Mouse (Mus musculus): ENCODE measurements around the gene Dbt. TPM values are rescaled to one million over a fixed set of nuclear protein-coding genes. Genes with fewer than 3 reads are reported as not detected.
A peak's percentile ranks its signal among the peaks of the same experiment; 100 is the strongest.

The Dbt gene
- polyA plus RNA-seq, 1 experiment from 2014 or later = 13.5 TPM

DNA sequence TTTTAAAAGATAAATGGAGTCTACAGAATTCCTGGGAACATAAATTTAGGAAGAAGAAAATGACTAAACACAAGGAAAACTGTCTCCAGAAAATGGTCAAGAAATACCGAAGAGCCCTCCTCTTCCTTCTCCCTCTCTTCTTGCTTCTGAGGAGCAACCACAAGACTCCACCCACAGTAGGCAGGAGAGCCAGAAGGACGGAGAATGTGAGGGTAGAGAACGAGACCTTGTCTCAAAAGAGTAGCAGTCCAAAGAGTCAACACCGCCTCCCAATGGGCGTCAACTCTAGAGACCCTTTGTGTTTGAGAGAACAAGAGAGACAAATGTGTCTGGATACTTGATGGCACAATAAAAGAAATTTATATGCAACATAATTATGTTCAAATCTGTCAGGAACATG is 19.2 kb upstream of the Dbt start:
- Histone ChIP-seq H3K27ac (replicated peaks) (no peak overlapping the region), H3K9me3 (no peaks in the 10 kb centered on the region), H3K27me3 (no peaks in the 10 kb centered on the region), H3K4me2 (no peak overlapping the region), H3K4me1 (replicated peaks) (no peaks in the 10 kb centered on the region), H3K9ac (no peak overlapping the region), H3K36me3 (peaks cover 88% of the 10 kb centered on the region), H3K4me3 (no peak overlapping the region)
- ATAC-seq (ENCODE audit: low FRiP score, low read depth) = no peak
- WGBS = 60% methylated on average over 5 of the region's 5 CpGs

DNA sequence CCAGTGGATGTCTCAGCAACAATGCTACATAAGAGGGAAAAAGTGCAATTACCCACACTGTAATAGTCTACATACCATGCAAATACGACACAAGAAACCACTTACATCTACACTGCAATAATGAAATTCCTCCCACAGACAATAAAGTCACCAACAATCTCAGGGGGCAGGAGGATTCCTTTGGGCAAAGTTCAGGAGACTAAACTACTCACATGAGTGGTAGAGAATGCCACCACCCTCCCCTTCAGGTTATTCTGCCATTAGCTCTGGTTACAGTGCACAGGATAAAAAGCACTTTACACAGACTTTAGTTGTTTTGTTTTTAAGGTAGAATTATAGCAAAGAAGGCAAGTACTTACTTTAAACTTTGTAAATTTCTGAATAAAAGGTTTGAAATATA is 17.2 kb upstream of the Dbt start:
- H3K27ac ChIP-seq (replicated peaks) = no peak overlapping the region
- H3K36me3 ChIP-seq = peaks cover 87% of the 10 kb centered on the region
- H3K9me3 ChIP-seq = no peaks in the 10 kb centered on the region
- no peak overlapping the region for H3K9ac ChIP-seq
- H3K4me3 ChIP-seq = no peak overlapping the region
- H3K4me1 ChIP-seq (replicated peaks) = no peaks in the 10 kb centered on the region
- no peaks in the 10 kb centered on the region for H3K27me3 ChIP-seq
- no peak for ATAC-seq (ENCODE audit: low FRiP score, low read depth)
- 90% methylated on average over 1 of the region's 1 CpGs for WGBS
- H3K4me2 ChIP-seq = no peak overlapping the region

DNA sequence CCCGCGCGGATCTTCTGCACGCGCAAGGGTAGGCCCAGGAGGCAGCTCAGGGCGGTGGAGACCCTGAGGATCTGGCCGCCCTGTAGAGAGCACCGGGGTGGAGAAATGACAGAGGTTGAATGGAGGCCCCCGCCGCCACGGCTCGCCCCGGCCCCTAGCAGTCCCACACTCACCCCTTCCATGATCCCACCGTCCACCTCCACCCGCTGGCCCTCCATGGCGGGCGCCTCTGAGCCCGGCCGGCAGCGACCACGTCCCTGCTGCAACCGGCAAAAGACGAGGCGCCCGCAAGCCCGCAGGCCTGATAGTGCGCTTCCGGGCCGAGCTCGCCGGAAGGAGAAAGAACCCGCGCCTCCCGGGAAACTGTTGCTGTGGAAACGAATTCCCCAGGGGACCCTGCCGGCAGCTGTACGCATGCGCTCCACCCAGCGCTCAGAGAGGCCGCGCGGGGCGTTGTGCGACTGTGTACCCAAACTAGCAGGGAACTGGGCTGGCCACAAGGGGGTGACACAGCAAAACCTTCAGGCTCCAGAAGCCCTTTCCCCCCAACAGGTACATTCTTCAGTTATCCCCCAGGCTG is 5.0 kb upstream of the Dbt start, which contains the start of gene Rtca:
TSS of gene Rtca (minus strand) at position 437 of the 580 bp plus-strand sequence.
- under 1% methylated on average over 41 of the region's 44 CpGs for WGBS
- Histone ChIP-seq H3K4me1 (replicated peaks) (peaks cover 18% of the 10 kb centered on the region), H3K4me3 (peak within 1 kb of the TSS; percentile 94), H3K27me3 (no peaks in the 10 kb centered on the region), H3K9ac (peak within 1 kb of the TSS; percentile 90), H3K27ac (replicated peaks) (peak within 1 kb of the TSS; percentile 86), H3K4me2 (peak within 1 kb of the TSS; percentile 70), H3K9me3 (no peaks in the 10 kb centered on the region), H3K36me3 (peaks cover 25% of the 10 kb centered on the region)
- peak; percentile 96 for ATAC-seq (ENCODE audit: low FRiP score, low read depth)

DNA sequence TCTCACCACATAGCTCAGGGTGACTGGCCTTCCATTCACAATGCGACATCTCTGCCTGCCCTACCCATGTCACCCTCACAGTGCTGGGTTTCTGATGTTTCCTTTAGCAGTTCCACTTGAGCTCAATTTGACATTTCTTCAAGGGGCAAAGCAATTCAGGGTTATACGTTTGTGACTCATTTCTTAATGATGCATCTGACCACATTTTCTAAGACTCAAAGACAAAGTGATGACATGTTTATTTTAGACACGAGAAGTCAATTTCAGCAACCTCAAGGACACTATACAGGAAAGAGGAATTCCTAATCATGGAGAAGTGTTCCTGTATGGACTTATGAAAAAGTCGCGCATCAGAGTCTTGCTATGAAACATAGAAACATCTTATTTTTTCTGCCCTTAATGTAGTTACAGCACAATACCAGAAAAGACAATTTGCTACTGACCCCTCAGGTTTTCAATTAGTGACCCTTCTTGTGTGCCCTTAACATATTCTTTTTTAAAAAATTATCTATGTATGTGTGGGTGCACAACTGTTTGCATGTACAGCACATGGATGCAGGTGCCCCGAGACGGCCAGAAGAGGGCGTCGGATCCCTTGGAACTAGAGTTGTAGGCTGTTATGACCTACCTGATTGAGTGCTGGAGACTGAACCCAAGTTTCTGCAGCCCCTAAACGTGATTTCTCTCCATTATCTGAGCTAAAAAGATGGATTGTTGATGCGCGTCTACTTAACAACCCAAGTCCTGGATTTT is 543 bp upstream of the Dbt start:
- 46% methylated on average over 12 of the region's 12 CpGs for WGBS
- no peaks in the 10 kb centered on the region for H3K9me3 ChIP-seq
- H3K4me1 ChIP-seq (replicated peaks) = peaks cover 14% of the 10 kb centered on the region
- ATAC-seq (ENCODE audit: low FRiP score, low read depth) = peak; percentile 49
- no peak overlapping the region for H3K9ac ChIP-seq
- no peaks in the 10 kb centered on the region for H3K27me3 ChIP-seq
- peak overlapping the region; percentile 74; the same call in 1 of the 2 replicates for H3K27ac ChIP-seq (replicated peaks)
- peak overlapping the region; percentile 76 for H3K4me3 ChIP-seq
- H3K36me3 ChIP-seq = no peaks in the 10 kb centered on the region
- peak overlapping the region; percentile 81 for H3K4me2 ChIP-seq

DNA sequence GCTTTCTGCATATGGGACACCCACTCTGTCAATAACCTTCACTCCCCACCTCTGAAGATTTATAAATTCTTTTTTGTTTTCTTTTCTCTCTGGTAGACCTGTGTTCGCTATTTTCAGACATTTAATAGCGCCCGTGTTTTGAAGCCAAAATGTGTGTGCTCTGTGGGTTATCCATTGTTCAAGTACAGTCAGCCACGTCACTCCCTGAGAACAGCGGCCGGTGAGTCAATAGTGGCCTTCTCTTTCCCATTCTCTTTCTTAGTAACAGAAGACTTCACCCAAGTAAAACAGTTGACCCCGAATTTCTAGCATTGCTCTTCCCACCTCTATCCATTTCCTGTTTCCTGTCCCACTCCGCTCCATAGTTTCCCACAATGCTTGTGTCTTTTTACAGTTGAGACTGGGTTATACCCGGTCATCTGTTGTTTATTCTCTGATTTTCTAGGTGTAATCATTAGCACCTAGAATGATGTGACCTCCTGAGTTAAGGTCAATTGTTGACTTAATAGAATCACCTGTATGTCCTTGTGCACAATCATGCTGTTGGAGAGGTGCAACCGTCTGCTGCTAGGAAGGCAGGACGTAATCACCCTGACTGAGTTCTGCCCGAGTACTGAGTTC is 7.4 kb downstream of the Dbt start:
- H3K4me3 ChIP-seq = no peak overlapping the region
- ATAC-seq (ENCODE audit: low FRiP score, low read depth) = no peak
- no peak overlapping the region for H3K27ac ChIP-seq (replicated peaks)
- H3K27me3 ChIP-seq = no peaks in the 10 kb centered on the region
- no peak overlapping the region for H3K4me2 ChIP-seq
- no peaks in the 10 kb centered on the region for H3K9me3 ChIP-seq
- H3K36me3 ChIP-seq = no peaks in the 10 kb centered on the region
- 73% methylated on average over 12 of the region's 12 CpGs for WGBS
- H3K4me1 ChIP-seq (replicated peaks) = no peaks in the 10 kb centered on the region
- no peak overlapping the region for H3K9ac ChIP-seq

DNA sequence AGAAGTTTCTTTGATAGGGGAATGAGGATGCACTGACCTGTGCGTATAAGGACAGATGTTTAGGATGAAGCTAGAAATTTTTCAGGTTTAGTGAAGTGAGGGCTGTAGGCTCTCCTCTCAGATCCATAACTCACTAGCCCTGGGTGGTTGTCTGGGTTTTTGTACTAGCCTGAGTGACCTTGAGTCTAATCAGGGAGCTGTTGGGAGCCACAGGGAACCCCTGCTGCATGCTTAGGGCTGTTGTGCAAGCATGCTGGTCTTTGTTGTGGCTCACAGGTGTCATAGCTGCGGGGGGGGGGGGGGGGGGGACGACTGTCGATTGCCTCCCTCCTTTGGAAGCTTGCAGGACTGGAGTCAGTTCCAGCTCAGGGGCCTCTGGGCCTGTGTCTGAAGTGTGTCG is 16.9 kb downstream of the Dbt start:
- WGBS = 59% methylated on average over 5 of the region's 5 CpGs

DNA sequence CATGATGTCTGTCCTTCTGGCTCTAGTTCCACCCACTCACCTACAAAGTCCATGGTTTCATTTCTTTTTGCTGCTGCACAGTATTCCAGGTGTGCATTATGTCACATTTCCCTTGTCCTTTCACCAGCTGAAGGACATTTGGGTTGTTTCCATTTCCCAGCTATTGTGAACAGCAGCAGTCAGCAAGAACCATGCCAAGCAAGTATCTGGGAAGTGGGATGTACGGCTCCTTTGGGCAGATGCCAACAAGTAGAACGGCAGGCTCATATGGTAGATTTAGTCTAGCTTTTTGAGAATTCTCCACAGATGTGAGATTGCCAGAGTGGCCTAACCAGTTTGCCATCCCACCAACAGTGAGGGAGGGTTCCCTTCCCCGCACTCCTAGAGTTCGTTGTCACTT is 18.0 kb downstream of the Dbt start:
- no peak overlapping the region for H3K27ac ChIP-seq (replicated peaks)
- no peak overlapping the region for H3K4me3 ChIP-seq
- no peak overlapping the region for H3K9ac ChIP-seq
- ATAC-seq (ENCODE audit: low FRiP score, low read depth) = no peak
- WGBS = 70% methylated on average over 4 of the region's 4 CpGs
- H3K27me3 ChIP-seq = no peaks in the 10 kb centered on the region
- H3K36me3 ChIP-seq = peaks cover 16% of the 10 kb centered on the region; the same call in 1 of the 2 replicates
- no peaks in the 10 kb centered on the region for H3K9me3 ChIP-seq
- H3K4me1 ChIP-seq (replicated peaks) = no peaks in the 10 kb centered on the region
- H3K4me2 ChIP-seq = no peak overlapping the region

More for the DNA sequence above, 16.9 kb downstream of the Dbt start:
- Histone ChIP-seq H3K4me1 (replicated peaks) (no peaks in the 10 kb centered on the region), H3K27me3 (no peaks in the 10 kb centered on the region), H3K9ac (no peak overlapping the region), H3K9me3 (no peaks in the 10 kb centered on the region), H3K4me3 (no peak overlapping the region), H3K36me3 (peaks cover 5% of the 10 kb centered on the region; the same call in 1 of the 2 replicates), H3K27ac (replicated peaks) (no peak overlapping the region), H3K4me2 (no peak overlapping the region)
- ATAC-seq (ENCODE audit: low FRiP score, low read depth) = no peak

DNA sequence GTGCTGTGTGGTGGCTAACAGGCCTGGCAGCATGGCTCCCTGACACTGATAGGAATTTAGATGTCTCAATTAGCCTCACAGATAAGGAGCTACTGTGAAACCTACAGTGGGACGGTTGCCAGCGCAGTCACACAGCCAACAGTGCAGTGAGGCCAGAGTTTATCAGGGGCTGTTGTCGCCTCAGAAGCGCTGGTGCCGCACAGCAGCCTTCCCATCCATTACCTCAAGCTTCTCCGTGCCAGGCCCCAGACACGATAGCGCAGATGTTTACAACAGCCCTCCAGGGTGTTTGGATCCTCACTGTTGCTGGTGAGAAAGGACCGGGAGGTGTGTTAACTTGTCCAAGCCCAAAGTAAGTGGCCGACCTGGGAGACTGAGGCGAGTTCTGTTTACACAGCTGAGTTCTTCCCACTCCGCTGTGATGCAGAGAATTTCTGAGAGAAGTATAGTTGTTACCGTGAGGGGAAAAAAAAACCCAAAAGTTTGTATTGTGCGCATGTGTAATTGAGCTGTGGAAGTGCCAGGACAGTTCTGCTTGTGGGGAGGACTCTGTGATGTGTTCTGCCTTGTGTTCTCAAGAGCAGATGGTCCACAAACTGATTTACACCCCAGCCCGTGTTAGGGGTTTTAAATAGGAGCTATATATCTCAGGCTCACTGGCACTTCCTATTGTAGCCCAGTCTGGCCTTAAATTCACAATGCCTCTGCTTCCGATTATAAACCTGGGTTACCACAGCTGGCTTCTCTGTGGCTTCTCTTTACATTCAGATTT is 23.7 kb downstream of the Dbt start:
- Histone ChIP-seq H3K9me3 (no peaks in the 10 kb centered on the region), H3K27me3 (no peaks in the 10 kb centered on the region), H3K4me3 (no peak overlapping the region), H3K9ac (no peak overlapping the region), H3K4me2 (no peak overlapping the region), H3K4me1 (replicated peaks) (no peaks in the 10 kb centered on the region), H3K36me3 (peaks cover 24% of the 10 kb centered on the region), H3K27ac (replicated peaks) (peak overlapping the region; percentile 25; the same call in 1 of the 2 replicates)
- peak; percentile 42 for ATAC-seq (ENCODE audit: low FRiP score, low read depth)
- WGBS = 43% methylated on average over 16 of the region's 16 CpGs

DNA sequence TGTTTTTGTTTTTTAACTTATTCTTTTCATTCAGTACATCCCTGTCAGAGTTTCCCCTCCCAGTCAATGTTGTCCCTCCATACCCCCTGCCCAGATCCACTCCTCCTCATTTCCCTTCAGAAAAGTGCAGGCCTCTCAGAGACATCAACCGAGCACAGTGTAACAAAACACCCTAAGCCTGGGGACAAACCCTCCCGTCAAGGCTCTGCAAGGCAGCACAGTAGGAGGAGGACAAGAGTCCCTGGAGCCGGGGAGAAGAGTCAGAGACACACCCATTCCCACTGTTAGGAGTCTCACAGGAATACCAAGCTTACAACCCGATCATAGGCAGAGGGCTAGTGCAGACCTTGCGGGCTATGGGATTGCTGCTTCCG is 24.3 kb downstream of the Dbt start:
- no peaks in the 10 kb centered on the region for H3K4me1 ChIP-seq (replicated peaks)
- H3K9me3 ChIP-seq = no peaks in the 10 kb centered on the region
- ATAC-seq (ENCODE audit: low FRiP score, low read depth) = no peak
- no peak overlapping the region for H3K4me3 ChIP-seq
- no peak overlapping the region for H3K27ac ChIP-seq (replicated peaks)
- WGBS = 40% methylated on average over 6 of the region's 6 CpGs
- H3K9ac ChIP-seq = no peak overlapping the region
- no peaks in the 10 kb centered on the region for H3K27me3 ChIP-seq
- peaks cover 24% of the 10 kb centered on the region for H3K36me3 ChIP-seq
- no peak overlapping the region for H3K4me2 ChIP-seq

DNA sequence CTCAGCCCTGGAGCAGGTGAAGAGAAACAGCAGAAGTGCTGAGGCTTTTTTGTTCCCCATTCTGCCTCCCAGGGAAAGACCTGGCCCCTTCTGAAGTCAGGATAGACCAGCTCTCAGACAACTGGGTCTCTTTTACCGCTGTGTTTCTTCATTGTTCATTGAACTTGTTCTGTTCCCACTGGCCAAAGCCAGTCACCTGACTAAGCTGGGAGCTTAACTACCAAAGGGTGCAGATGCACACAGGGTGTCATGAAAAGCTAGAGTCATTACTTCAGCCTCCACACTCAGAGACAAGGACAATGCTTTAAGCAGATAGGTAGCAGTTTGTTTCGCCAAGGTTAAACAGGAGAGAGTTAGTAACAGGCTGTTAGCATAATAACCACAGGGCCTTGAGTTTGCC is 29.2 kb downstream of the Dbt start:
- Histone ChIP-seq H3K27ac (replicated peaks) (no peak overlapping the region), H3K4me3 (no peak overlapping the region), H3K4me1 (replicated peaks) (no peaks in the 10 kb centered on the region), H3K27me3 (no peaks in the 10 kb centered on the region), H3K9ac (no peak overlapping the region), H3K36me3 (peaks cover 15% of the 10 kb centered on the region), H3K4me2 (no peak overlapping the region), H3K9me3 (no peaks in the 10 kb centered on the region)
- ATAC-seq (ENCODE audit: low FRiP score, low read depth) = no peak
- WGBS = 90% methylated on average over 2 of the region's 2 CpGs

DNA sequence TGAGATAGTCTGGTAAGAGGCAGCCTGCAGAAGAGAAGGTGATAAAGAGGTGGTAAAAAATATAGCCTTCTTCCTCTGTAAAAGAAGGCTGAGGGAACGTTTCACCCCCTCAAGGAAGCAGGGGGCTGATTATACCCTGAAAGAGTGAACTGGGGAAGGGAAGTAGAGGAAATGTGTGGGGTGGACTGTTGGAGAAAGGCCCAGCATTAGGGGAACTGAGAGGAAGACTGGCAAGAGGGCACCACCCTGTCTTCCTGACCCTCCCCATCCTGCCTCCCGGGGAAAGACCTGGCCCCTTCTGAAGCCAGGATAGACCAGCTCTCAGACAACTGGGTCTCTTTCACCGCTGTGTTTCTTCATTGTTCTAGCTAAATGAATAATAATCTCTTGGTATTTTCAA is 29.7 kb downstream of the Dbt start:
- Histone ChIP-seq H3K9ac (no peak overlapping the region), H3K4me2 (no peak overlapping the region), H3K27ac (replicated peaks) (no peak overlapping the region), H3K4me3 (no peak overlapping the region), H3K4me1 (replicated peaks) (no peaks in the 10 kb centered on the region), H3K27me3 (no peaks in the 10 kb centered on the region), H3K36me3 (peaks cover 15% of the 10 kb centered on the region), H3K9me3 (no peaks in the 10 kb centered on the region)
- ATAC-seq (ENCODE audit: low FRiP score, low read depth) = no peak
- 87% methylated on average over 3 of the region's 3 CpGs for WGBS

DNA sequence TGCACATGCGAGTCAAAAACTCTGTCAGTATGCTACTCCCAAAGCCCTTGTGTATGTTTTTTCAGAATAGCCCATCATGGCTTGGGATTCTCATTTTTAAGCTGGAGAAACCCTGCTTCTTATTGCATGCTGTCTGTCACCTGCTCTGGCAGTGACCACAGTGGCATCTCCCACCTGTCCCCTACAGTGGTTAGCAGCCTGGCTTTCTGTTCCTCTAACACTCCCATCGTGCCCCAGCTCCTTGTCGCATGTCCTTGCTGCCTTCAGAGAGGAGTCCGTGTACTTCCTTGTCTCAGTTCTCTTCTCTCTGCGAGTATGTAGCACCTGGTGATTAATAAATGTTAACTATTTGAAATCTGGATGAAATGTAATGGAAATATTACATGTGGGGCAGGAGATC is 34.6 kb downstream of the Dbt start:
- no peaks in the 10 kb centered on the region for H3K9me3 ChIP-seq
- no peaks in the 10 kb centered on the region for H3K4me1 ChIP-seq (replicated peaks)
- peaks cover 15% of the 10 kb centered on the region for H3K36me3 ChIP-seq
- H3K4me3 ChIP-seq = no peak overlapping the region
- WGBS = 91% methylated on average over 5 of the region's 5 CpGs
- H3K9ac ChIP-seq = no peak overlapping the region
- H3K27ac ChIP-seq (replicated peaks) = no peak overlapping the region
- ATAC-seq (ENCODE audit: low FRiP score, low read depth) = no peak
- no peak overlapping the region for H3K4me2 ChIP-seq
- no peaks in the 10 kb centered on the region for H3K27me3 ChIP-seq
